Mouse (Mus musculus): ENCODE measurements around the gene Map4k3.

GRCm38 (mm10) chr17:80726821-80727220 is 1.5 kb downstream of the Map4k3 start:
- TF ChIP-seq CTCF (IDR thresholded peaks at IDR 0.05; ENCODE audit: control insufficient read depth, insufficient read depth, low read length) (no peak), POLR2A (IDR thresholded peaks at IDR 0.05; ENCODE audit: borderline replicate concordance, control insufficient read depth, low read depth, low read length) (no peak)

Data from bone marrow, adult 2 months (tissue).